Mouse (Mus musculus): ENCODE measurements at regions not wholly inside any gene's neighbourhood (a gene's known extent, or its start where the extent isn't known, plus 50 kb on each side); places are given as distances from the start of the nearest gene placed in this dataset.

DNA sequence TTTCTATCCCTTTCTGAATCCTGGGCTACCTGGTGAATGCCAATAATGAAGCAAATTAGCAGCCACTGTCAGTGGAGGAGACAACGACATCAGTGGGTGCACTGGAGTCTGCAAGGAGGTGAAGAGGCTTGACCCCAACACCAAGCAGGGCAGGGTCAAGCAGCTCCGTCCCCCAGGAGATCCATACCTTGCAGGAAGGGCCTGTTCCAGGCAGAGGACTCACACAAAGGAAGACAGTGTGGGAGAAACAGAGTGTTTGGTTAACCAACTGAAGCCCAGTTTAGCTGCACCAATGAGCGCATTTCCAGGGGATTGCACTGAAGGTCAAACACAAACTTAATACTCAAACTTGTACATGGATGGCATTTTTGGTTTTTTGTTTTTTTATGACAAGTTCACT, 88.2 kb downstream of the Il9r start:
- Histone ChIP-seq H3K36me3 (replicated peaks in 1 of 2; ENCODE audit: control insufficient read depth in 1 of 2, insufficient read depth in 1 of 2, low read length in 1 of 2) (no peaks in the 10 kb centered on the region), H3K9ac (ENCODE audit: insufficient read depth, low read depth) (no peak overlapping the region), H3K27me3 (replicated peaks) (peaks cover 6% of the 10 kb centered on the region), H3K4me1 (ENCODE audit: control insufficient read depth in 1 of 2, insufficient read depth in 2 of 2) (peaks cover 0 to 2% of the 10 kb centered on the region in 2 experiments; a peak in 2 of 4 replicates), H3K79me2 (replicated peaks; ENCODE audit: control insufficient read depth, extremely low read depth, insufficient read depth, poor library complexity, severe bottlenecking) (no peaks in the 10 kb centered on the region), H3K27ac (ENCODE audit: insufficient read depth, low read depth) (no peak overlapping the region), H3K4me2 (ENCODE audit: insufficient read depth, low read depth, poor library complexity, severe bottlenecking) (no peak overlapping the region), H3K9me3 (replicated peaks; ENCODE audit: low read length) (peaks cover 21% of the 10 kb centered on the region), H3K4me3 (replicated peaks in 1 of 3; ENCODE audit: low read depth in 2 of 3, low read length in 2 of 3, poor library complexity in 1 of 3) (no peak overlapping the region)
- no peak for TF ChIP-seq ZNF384 (IDR thresholded peaks at IDR 0.05; ENCODE audit: low read depth, low read length)
- no peak for TF ChIP-seq CTCF (conservative IDR thresholded peaks at IDR 0.05 in 1 of 2, IDR thresholded peaks at IDR 0.05 in 1 of 2; ENCODE audit: low read depth in 2 of 2, low read length in 2 of 2)
- no peak for TF ChIP-seq NRF1 (IDR thresholded peaks at IDR 0.05; ENCODE audit: low read depth, low read length)
- no peak for TF ChIP-seq MAFK (IDR thresholded peaks at IDR 0.05; ENCODE audit: insufficient replicate concordance, low read length)
- no peak for TF ChIP-seq UBTF (IDR thresholded peaks at IDR 0.05; ENCODE audit: low read depth, low read length)
- no peak for TF ChIP-seq E2F4 (IDR thresholded peaks at IDR 0.05; ENCODE audit: insufficient replicate concordance, low read depth, low read length)
- no peak for TF ChIP-seq ZC3H11A (IDR thresholded peaks at IDR 0.05; ENCODE audit: low read depth, low read length)
- no peak for TF ChIP-seq NELFE (IDR thresholded peaks at IDR 0.05; ENCODE audit: low read depth, low read length)
- no peak for TF ChIP-seq IRF4 (IDR thresholded peaks at IDR 0.05; ENCODE audit: low read depth, low read length)
- no peak for TF ChIP-seq TCF12 (IDR thresholded peaks at IDR 0.05; ENCODE audit: low read depth, low read length)
- TF ChIP-seq PAX5 (IDR thresholded peaks at IDR 0.05; ENCODE audit: low read length): no peak
- no peak for TF ChIP-seq TBP (conservative IDR thresholded peaks at IDR 0.05; ENCODE audit: low read depth, low read length)
- no peak for TF ChIP-seq ELF1 (IDR thresholded peaks at IDR 0.05; ENCODE audit: low read depth, low read length)
- TF ChIP-seq POLR2AphosphoS2 (IDR thresholded peaks at IDR 0.05; ENCODE audit: low read depth, low read length): no peak
- TF ChIP-seq EP300 (IDR thresholded peaks at IDR 0.05; ENCODE audit: low read length): no peak
- TF ChIP-seq CHD2 (IDR thresholded peaks at IDR 0.05; ENCODE audit: low read length): no peak
- no peak for TF ChIP-seq BHLHE40 (IDR thresholded peaks at IDR 0.05; ENCODE audit: low read depth, low read length)
- no peak for TF ChIP-seq HCFC1 (IDR thresholded peaks at IDR 0.05; ENCODE audit: low read depth, low read length)
- TF ChIP-seq GABPA (IDR thresholded peaks at IDR 0.05; ENCODE audit: insufficient replicate concordance, low read depth, low read length): no peak
- TF ChIP-seq SIN3A (IDR thresholded peaks at IDR 0.05; ENCODE audit: low read length): no peak
- dilution Hi-C loops (cut with MboI; ENCODE audit: extremely low pct_ligation_motif_present, extremely low pct_unique_long_range_greater_than_20kb, low sequenced_read_pairs): no loop called here
- no peak for DNase-seq (ENCODE audit: extremely low read depth)
- in situ Hi-C loops (cut with MboI; ENCODE audit: low pct_ligation_motif_present, low pct_unique_long_range_greater_than_20kb, low sequenced_read_pairs): loop anchor here (25.0 kb wide), 1 partner anchor 850 kb away; no protein-coding TSS in a partner anchor

DNA sequence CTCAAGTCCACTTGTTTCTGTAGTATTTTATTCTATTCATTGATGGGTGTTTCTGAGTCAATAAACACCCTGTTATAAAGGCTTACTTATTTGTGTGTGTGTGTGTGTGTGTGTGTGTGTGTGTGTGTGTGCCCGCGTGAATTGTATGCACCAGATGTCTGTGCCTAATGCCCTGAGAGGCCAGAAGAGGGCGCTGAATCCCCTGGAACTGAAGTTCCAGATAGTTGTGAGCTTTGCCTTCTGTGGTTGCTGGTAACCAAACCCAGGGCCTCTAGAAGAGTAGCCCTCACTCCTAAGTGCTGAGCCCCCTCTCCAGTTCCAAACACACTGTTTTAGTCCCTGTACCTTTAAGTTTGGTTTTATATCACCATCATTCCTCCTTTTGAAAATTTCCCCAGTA, 90.2 kb downstream of the Il9r start:
- Histone ChIP-seq H3K4me2 (ENCODE audit: insufficient read depth, low read depth, poor library complexity, severe bottlenecking) (no peak overlapping the region), H3K27ac (ENCODE audit: insufficient read depth, low read depth) (no peak overlapping the region), H3K79me2 (replicated peaks; ENCODE audit: control insufficient read depth, extremely low read depth, insufficient read depth, poor library complexity, severe bottlenecking) (no peaks in the 10 kb centered on the region), H3K27me3 (replicated peaks) (no peaks in the 10 kb centered on the region), H3K9ac (ENCODE audit: insufficient read depth, low read depth) (no peak overlapping the region), H3K36me3 (replicated peaks in 1 of 2; ENCODE audit: control insufficient read depth in 1 of 2, insufficient read depth in 1 of 2, low read length in 1 of 2) (no peaks in the 10 kb centered on the region), H3K9me3 (replicated peaks; ENCODE audit: low read length) (peaks cover 15% of the 10 kb centered on the region), H3K4me1 (ENCODE audit: control insufficient read depth in 1 of 2, insufficient read depth in 2 of 2) (peaks cover 5 to 21% of the 10 kb centered on the region in 2 experiments), H3K4me3 (replicated peaks in 1 of 3; ENCODE audit: low read depth in 2 of 3, low read length in 2 of 3, poor library complexity in 1 of 3) (no peak overlapping the region)
- in situ Hi-C loops (cut with MboI; ENCODE audit: low pct_ligation_motif_present, low pct_unique_long_range_greater_than_20kb, low sequenced_read_pairs) (loop anchor here (5.0 to 25.0 kb wide), 2 partner anchors 113 to 848 kb away; no protein-coding TSS in a partner anchor), dilution Hi-C loops (cut with MboI; ENCODE audit: extremely low pct_ligation_motif_present, extremely low pct_unique_long_range_greater_than_20kb, low sequenced_read_pairs) (no loop called here)
- DNase-seq (ENCODE audit: extremely low read depth): no peak
- TF ChIP-seq CTCF (conservative IDR thresholded peaks at IDR 0.05 in 1 of 2, IDR thresholded peaks at IDR 0.05 in 1 of 2; ENCODE audit: low read depth in 2 of 2, low read length in 2 of 2) (peak in 1 of 2 experiments; percentile 31; a peak in 2 of 4 replicates), KAT2A (IDR thresholded peaks at IDR 0.05; ENCODE audit: insufficient replicate concordance, low read length) (no peak)

Data from CH12.LX (cell line).